Mouse (Mus musculus): ENCODE results near the gene Poc1b.

GRCm38 (mm10) chr10:99197607-99198305 lies 90.9 kb downstream of the Poc1b start:
- TF ChIP-seq CTCF (IDR thresholded peaks at IDR 0.05; ENCODE audit: control insufficient read depth, insufficient read depth, low read length) (no peak), POLR2A (IDR thresholded peaks at IDR 0.05; ENCODE audit: borderline replicate concordance, control insufficient read depth, low read depth, low read length) (no peak)

All from bone marrow, adult 2 months (tissue).